Mouse (Mus musculus) lung, adult 2 months (tissue): ENCODE measurements at regions not wholly inside any gene's neighbourhood (a gene's known extent, or its start where the extent isn't known, plus 50 kb on each side); places are given as distances from the start of the nearest gene placed in this dataset.

ENCODE experiments used
- CTCF ChIP-seq: fragments of 200-500 bp; IDR thresholded peaks from 2 replicates; pipeline ENCODE4 v1.5.1; 2011; ENCODE audit warnings: mild to moderate bottlenecking, low read length, control low read depth; ENCODE audit not compliant: insufficient read depth
- POLR2A ChIP-seq: fragments of 200-500 bp; IDR thresholded peaks from 2 replicates; pipeline ENCODE4 v1.6.1; 2011; ENCODE audit warnings: low read depth, mild to moderate bottlenecking, control low read depth, low read length, borderline replicate concordance; ENCODE audit errors: extremely low read depth

- TF ChIP-seq CTCF, result no peak
- no peak for TF ChIP-seq POLR2A
These were observed 456.6 kb downstream of the Tecrl start for GRCm38 (mm10) chr5:82898389-82898788.
